Mouse (Mus musculus) retina, postnatal 1 day (tissue): ENCODE data around the gene Tbc1d8.

Source experiments
- DNase-seq: peaks from one replicate; pipeline ENCODE4 v3.0.0-alpha.2; 2012

Gene Tbc1d8

DNA sequence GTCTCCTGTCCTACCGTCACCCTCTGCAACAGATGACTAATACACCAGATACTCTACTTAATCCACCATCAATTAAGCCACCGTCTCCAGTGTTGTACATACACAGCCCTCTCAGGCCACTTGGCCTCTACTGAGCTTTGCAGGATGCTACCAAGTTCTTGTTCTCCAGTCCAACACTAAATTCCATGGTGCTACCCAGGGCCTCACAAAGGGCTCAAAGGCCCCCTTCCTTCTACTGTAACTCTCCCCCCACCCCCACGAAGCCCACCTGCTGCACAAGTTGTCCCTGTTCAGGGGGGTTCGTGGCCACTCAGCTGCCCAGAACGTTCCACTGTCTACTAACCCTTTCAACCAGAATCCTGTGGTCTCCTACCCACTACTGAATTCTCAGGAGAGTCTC lies 1.5 kb downstream of the Tbc1d8 start:
- no peak for DNase-seq

DNA sequence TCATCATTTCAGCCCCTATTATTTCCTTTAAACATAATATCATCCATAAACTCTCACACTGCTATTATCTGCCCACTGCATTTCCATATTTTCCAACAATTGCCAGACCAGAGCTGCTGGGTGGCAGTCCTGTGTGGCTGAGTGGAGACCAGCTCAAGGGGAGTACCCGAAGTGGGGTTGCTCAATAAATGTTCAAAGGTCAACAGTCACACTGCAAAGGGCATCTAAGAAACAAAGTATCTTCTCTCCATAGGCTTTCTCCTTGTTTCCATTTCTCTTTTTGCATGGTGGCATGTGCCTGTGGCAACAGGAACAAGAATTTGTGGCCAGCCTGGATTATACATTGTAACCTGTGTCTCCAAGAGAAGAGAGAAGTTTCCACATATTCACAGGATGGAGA lies 2.2 kb downstream of the Tbc1d8 start:
- no peak for DNase-seq

DNA sequence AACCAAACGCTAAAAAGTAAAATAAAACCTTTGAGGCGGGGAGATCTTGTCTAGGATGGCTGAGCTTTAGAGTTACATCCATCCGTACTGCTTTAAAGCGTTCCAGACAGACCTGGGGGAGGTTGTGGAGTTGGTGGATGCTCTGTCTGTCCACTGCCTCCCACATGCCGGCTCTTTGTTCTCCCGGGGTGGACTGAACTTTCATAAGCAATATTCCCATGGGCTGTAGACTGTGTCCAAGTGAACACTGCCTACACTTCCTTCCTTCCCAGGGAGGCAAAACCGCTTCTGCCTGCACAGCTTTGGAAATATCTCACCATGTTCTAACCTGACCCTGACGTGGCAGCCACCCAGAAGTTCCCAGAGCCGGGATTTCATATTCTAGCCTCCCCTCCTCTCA lies 4.0 kb downstream of the Tbc1d8 start:
- DNase-seq, result no peak

DNA sequence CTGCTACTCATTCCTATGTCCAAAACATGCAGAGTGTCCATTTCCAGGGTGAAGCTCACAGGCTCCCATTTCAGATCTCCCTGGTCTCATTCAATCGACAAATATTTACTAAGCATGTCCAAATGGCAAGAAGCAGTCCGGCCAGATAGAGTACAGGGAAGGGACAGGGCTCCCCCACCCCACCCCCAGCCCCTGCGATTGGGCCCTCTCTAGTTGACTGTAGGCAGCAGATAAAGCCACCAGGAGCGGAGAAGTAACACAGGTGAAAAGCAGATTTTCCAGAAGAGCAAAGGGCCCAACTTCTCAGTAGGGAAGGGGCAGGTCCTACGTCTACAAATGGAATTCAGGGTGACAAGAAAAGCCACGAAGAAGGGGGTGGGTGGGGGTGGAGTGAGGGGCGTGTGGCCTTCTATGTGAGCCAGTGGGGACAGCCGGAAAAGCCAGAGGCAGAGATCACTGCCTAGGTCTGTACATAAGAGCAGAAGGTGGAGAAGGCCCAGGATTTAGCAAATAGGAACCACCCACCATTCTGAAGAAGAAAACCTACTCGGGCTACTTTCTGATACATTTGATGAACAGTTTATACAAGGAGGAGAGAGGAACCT lies 7.2 kb downstream of the Tbc1d8 start:
- DNase-seq, result no peak

DNA sequence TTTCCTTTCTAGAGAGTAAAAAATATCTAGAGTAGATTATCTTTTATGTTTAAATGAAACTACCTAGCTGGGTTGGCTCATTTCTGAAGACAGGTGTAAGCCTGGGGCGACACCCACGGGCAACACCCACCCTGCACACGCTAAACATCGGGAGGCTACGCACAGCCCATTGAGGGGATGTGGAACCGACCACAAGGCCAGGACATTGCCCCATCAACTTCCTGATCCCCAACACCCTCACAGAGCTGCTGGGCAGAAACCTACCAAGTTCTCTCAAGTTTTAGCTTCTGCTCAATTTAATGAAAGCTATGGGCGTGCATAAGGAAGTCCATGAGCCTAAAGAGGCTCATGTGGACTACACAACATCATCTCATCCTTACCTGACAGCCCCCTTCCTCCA lies 9.6 kb downstream of the Tbc1d8 start:
- DNase-seq, result no peak

DNA sequence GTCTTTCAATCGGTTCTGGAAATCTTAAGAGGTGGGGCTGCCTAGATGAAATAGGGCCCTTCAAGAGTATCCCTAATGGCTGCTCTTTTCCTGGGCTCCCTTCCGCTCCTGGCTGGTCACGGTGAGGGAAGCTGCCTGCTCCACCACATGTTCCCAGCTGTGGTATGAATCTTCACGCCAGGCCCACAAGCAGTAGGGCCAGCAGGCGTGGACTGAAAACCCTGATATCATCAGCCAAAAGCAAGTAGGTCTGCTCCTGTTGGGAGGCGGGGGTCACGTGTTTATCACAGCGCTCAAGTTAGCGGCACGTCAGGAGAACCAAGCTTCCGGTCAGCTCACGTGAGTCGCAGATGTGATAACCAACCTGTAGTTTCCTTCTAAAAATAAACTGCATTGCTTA lies 12.0 kb downstream of the Tbc1d8 start:
- no peak for DNase-seq

DNA sequence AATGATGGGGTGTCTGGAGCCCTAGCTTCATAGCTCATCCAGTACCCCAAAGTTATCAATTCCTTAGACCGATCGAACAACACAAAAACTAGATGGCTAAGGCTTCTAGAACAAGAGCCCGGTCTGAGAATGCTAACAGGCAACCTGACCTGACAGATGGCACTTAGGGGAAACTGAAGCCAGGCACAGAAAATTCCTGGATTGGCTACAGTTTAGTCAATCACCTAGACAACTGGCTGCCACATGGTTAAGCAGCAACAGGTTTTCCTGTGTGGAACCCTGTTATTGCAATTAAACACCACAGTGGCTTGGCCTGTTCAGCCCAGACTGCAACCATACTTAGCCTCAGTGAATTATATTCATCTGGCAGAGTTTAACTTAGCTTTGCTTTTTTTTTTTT lies 13.8 kb downstream of the Tbc1d8 start:
- no peak for DNase-seq

DNA sequence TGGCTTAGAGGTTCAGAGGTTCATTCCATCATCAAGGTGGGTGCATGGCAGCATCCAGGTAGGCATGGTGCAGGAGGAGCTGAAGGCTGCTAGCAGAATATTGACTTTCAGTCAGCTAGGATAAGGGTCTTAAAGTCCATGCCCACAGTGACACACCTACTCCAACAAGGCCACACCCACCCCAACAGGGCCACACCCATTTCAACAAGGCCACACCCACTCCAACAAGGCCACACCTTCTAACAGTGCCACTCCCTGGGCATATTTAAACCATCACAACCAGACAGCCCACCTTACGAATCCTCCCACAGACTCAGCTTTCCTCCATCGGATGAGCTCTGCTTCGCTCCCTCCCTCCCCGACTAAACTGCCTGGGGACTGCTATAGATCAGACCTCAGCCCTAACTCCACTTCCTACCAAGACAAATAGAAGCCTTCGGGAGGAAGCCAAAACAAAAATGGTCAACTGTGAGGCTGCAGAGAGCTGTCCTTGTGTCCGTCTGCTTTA lies 15.6 kb downstream of the Tbc1d8 start:
- no peak for DNase-seq

DNA sequence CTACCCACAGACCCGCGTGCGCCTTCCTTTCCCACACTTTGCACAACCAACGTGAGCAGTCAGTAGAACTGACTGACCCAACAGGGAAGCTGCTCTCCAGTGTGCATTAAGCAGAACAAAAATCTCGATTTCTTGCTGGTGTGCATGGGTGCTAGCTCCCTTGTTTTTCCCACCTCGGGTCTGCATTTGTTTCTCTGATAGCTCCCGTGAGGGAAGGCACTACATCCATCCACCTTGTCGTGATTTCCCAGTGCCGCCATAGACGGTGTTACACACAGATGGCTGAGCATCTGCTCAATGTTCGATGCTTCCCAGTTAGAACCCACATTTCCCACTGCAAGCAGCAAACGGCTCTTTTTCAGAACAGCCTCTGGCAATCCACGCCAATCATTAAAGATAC lies 16.5 kb downstream of the Tbc1d8 start:
- DNase-seq, result no peak

DNA sequence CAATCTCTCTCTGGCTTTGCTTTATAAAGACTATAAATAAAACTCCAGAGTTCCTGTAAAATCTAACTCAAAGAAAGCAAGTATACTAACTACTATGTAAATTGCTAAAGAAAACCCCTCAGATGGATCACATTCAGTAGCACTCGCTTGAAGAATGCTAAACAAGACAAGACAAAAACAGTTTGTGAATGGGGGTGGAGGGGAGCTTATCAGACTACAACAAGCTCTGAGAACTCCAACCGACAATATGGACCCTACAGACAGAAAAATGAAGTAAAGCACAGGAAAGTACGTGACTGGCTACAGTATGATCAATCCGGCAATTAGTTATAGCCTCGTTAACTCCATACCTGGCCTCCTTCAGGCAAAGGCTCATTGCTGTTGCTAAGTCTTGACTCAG lies 18.1 kb downstream of the Tbc1d8 start:
- no peak for DNase-seq

DNA sequence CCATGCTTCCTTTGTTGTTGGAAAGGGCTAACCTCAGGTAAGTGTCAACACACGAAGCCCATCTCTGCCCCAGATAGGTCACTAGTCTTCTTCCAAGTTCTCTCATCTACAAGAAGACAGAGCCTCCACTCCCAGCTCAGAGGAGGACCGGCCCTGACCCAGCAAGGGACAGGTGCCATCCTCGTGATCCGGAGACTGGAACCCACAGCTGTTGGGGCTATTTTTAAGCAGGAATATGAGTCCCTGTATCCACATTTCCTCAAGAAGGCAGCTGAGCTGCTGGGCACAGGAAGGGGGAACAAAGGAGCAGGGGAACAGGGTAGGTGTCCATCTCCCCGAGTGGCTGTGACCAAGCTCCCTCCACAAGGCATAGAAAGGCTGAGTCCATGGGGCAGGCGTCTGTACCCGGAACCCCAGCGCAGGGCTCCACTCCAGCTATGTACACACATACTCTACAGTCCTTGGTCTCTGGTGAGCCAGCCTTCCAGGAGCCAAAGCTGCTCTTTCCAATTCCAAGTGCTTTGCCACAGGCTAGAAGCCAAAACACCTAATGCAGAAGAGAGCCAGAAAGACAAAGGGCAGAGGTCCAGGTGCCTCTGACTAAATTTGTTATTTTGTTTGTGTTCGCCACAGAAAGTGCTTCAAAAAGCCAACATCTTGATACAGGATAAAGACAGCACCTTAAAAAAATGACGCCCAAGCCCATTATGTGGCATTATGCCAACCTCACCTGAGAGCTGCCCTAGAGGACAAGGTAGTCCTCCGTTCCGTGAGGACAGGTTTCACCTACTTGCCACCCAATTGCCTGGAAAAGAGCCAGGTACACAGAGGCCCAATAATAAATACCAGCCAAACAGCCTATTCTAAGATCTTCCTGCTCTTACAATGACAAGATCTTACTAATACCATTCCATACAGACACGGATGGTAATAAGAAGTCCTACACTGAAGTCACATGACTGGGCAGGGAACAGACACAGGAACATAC lies 20.4 kb downstream of the Tbc1d8 start:
- DNase-seq, result no peak

DNA sequence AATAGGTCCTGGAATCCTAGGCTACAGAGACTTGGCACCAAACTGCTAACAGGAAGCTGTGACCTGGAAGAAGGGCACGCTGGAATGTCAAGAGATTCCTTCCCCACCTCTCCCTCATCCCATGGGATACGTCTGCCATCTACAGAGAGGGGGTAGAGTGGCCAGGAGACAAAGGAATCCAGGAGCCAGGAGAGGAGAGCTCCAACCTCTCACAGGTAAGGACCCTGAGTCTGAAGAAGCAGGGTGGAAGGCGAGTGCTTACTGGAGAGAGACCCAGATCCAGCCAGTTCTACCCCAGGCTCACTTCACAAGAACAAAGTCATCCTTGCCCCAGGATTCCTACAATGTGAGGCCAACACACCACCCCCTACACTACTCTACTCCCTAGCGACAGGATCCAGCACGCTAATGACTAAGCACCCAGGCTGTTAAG lies 22.1 kb downstream of the Tbc1d8 start:
- no peak for DNase-seq

DNA sequence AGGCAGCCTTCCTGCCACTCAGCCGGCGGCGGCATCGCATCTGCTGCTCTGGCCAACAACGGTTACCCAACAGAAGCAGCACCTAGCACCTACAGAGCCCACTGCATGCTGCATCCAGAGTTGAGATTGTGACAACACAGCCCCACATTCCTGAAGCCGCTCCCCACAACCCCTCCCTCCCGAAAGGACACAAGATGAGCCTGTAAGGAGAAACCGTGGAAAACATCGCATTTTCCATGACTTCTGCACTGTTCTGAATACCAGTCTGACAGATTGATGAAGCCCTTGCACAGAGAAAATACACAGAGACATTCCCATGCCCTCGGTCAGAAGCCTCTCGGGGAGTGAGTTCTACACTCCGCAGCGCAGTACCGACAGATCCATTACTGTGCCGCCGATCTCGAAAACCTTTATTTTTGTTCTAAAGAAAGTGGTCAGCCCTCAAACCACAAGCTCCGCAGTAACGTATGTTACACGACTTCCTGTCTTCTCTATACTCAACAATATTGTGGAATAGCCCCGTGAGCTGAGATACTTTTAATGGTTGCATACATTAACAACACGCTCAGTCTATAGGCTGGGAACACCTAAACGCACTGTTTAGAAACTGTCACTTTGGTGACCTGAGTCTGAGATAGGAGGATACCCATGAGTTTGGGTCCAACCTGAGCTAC lies 23.1 kb downstream of the Tbc1d8 start:
- no peak for DNase-seq

DNA sequence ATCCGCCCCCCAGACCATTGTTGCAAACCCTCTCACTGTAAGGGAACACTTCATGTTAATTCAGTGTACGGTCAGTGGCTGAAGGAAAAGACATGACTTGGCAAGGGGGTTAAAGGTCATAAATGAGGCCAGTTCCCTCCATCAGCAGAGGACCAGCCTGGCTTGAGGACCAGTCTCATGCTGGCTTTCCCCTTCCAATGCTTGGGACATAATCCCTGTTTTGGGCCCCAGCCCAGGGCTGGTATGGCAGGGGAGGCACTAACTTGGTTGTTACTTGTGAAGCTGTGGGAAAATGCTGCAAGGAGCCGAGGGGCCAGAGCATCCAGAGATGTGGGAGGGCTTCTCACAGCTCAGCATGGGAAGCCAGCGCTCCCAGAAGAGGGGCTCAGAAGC lies 23.8 kb downstream of the Tbc1d8 start:
- no peak for DNase-seq

DNA sequence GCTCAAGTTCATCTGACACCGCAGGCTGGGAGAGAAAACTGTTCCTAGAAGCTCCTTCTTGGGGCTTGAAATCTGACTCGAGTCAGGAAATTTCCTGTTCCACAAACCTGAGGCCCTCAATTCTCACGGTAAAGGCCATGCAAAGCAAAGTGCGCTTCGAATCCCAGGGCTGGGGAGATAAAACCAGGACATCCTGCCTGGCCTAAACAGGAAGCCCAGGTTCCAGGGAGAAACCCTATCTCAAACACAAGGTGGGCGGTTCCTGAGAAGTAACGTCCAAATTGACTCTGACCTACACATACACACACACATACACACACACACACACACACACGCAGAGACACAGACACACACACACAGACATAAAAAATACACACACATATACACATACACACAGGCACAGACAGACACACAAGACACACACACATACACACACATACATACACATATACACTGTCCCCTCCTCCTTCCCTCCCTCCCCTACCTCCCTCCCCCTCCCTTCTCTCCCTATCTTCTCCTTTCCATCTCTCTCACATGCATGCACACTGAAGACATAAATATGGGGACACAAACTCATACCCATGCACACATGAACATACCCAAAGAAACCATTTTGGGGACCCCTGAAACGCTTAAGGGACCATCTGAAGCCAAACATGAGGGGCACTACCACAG lies 24.3 kb downstream of the Tbc1d8 start:
- DNase-seq, result no peak

DNA sequence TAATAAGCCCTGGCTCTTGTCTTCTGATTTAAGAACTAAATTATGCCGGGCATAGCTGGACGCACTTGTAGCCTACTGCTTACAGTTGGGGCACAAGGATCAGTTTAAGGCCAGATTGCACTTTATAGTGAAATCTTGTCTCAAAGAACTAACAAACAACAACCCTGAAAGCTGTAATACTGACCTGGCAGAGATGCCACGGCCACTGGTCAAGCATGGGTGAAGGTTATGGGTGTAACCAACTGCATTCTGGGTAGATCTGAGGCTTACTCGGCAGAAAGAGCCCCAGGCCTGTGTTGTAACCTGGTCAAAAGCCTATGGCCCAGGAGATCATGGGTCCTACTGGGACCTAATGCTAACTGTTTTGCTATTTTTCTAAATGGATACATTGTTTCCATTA lies 26.4 kb downstream of the Tbc1d8 start:
- DNase-seq, result no peak

DNA sequence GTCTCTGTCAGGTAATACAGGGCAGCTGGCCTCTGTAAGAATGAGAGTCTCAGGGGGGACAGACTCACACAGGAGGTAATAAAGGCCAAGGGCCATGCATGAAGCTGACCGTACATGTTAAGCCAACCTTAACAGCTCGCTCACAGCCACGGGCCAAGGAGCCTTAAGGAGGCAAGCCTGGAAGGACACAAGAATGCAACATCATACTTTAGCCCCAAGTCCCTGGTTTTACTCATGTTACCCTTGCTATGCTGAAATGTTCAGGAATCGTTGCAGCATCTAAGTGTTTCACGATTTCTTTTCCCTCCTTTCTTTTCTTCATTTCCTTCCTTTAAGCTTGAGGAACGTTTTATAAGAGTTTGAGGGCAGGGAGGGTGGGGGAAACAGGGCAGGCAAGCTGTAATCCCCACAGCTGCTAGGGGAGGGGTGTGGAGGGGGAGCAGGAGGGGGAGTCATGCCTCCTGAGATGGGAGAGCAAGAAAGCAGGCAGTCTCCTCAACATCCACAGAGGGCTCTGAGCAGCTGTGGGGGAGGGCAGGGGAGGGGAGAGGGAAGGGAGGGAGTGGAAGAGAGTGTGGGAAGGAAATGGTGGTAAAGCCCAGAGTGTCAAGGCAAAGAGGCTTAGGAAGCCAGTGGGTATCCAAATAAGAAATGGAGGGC lies 28.4 kb downstream of the Tbc1d8 start:
- peak; percentile 64 for DNase-seq

DNA sequence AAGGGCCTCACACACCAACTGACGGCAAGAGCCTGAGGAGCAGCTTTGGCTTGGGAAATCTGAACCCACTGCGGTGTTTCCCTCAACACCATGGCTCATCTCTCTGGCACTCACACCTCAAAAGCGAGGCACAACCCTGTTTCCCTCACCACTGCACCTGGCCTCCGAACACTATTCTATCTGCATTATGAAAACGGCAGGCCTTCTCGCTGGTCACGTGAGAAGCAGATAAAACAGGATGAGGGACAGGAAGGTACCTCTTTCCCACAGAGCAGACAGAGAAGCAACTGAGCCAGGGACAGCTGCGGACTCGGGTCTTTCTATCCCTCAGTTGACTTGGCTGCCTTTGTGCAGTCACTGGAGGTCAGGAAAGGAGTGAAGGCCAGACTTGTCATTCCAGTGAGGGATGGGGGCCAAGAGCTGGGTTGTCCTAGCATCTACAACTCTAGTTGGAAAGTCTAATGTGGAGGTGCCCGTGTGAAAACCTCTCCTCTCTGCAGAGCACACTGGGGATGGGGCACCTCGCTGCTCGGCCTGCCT lies 29.2 kb downstream of the Tbc1d8 start:
- no peak for DNase-seq

DNA sequence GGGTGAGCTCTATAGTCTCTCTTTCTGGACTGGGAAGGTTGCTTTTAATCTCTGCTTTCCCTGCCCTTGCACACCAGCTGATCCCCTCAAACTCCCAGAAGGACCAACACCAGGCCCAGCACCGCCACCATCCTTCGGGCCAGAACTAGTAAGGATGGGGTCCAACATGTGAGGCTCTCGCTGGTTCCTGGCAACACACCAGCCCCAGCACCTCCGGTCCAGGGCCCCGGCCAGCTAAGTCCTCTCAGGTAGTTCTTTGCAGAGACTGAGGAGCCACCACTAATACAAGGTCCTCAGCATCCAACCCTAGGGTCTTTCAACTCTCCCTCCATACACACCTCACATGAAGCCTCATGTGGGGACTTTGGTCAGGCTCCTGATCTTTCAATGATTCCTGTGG lies 29.7 kb downstream of the Tbc1d8 start:
- DNase-seq, result no peak

DNA sequence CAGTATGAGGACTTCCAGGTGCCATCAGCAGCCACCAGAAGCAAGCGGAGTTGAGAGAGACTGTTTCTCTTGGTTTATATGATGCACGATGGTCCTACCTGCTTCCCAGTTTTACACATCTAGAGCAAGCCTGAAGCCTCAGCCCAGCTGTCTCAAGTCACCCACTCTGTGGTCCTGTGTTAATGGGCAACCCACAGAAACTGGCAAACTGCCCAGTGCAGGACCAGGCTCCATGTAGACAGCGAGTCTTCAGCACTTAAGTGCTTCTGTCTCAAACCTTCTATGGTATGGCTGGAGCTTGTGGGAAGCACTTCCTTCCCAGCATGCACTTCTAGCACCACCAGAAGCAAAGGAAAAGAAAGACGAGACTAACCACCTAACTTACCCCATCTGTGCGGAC lies 30.3 kb downstream of the Tbc1d8 start:
- DNase-seq, result no peak

DNA sequence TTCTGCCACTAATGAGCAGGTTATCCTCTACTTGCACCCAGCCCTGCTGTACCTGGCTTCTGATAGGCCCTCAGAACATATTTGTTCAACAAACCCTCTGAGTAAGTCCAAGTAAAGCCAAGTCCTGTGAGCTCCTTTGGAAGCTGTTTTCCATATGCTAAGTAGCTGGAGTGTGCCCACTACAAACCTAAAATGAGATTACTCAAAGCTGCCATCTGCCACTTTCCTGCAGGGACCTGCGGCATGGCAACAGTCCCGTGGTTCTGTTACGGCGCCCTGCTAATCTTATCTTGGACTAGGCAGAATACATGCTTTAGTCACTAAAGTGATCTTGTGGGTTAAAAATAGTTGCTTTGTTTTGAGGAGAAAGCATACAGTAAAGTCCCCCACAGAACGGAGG lies 32.4 kb downstream of the Tbc1d8 start:
- DNase-seq, result peak; percentile 66
